Mouse (Mus musculus) midbrain, postnatal 0 days (tissue): ENCODE data around the gene Tecpr1. TPM values are rescaled to one million over a fixed set of nuclear protein-coding genes. Genes with fewer than 3 reads are reported as not detected.

Source experiments
- ATAC-seq: fragments of 200-750 bp; cut with Nextera tagmentation; 2 replicates; pipeline ENCODE4 v1.8.0; 2017; ENCODE audit warnings: moderate number of reproducible peaks, mild to moderate bottlenecking, moderate TSS enrichment, moderate library complexity; ENCODE audit not compliant: low FRiP score
- DNase-seq: peaks from one replicate; pipeline ENCODE4 v3.0.0-alpha.2; 2015; ENCODE audit warnings: low spot score
- H3K27ac ChIP-seq: fragments of 300-500 bp; sonication (generic); 2 replicates; pipeline ENCODE4 v1.5.1; 2014; ENCODE audit warnings: low read depth, mild to moderate bottlenecking, low read length, mixed read lengths
- H3K27me3 ChIP-seq: fragments of 300-500 bp; sonication (generic); 2 replicates; pipeline ENCODE4 v1.6.1; 2014; ENCODE audit warnings: low read length, control low read depth, mixed read lengths; ENCODE audit not compliant: insufficient read depth
- H3K36me3 ChIP-seq: fragments of 300-500 bp; sonication (generic); 2 replicates; pipeline ENCODE4 v1.6.1; 2014; ENCODE audit warnings: low read length, control low read depth, mixed read lengths; ENCODE audit not compliant: insufficient read depth
- H3K4me1 ChIP-seq: fragments of 300-500 bp; sonication (generic); 2 replicates; pipeline ENCODE4 v1.6.1; 2014; ENCODE audit warnings: mild to moderate bottlenecking, control low read depth, antibody characterized with exemption, low read length, mixed read lengths; ENCODE audit not compliant: insufficient read depth
- H3K4me2 ChIP-seq: fragments of 300-500 bp; sonication (generic); 2 replicates; pipeline ENCODE4 v1.6.1; 2014; ENCODE audit warnings: low read depth, mild to moderate bottlenecking, low read length, mixed read lengths; ENCODE audit not compliant: poor library complexity, severe bottlenecking
- H3K4me3 ChIP-seq: fragments of 300-500 bp; sonication (generic); 2 replicates; pipeline ENCODE4 v1.5.1; 2014; ENCODE audit warnings: low read depth, mild to moderate bottlenecking, low read length, moderate library complexity
- H3K9ac ChIP-seq: fragments of 300-500 bp; sonication (generic); replicated peaks from 2 replicates; pipeline ENCODE4 v1.6.1; 2014; ENCODE audit warnings: mild to moderate bottlenecking, low read length, moderate library complexity, mixed read lengths; ENCODE audit not compliant: poor library complexity, severe bottlenecking
- H3K9me3 ChIP-seq: fragments of 300-500 bp; sonication (generic); 2 replicates; pipeline ENCODE4 v1.6.1; 2016; ENCODE audit warnings: low read length, control low read depth
- CTCF ChIP-seq: IDR thresholded peaks from 2 replicates; pipeline ENCODE4 v1.5.1; 2016; ENCODE audit warnings: antibody characterized with exemption, mild to moderate bottlenecking
- WGBS: fragments of 180-500 bp; shearing (Covaris S2); extraction: QIAGEN DNeasy Blood & Tissue Kit; methylation state at CpG from one replicate; pipeline ENCODE4 v1.1.7; 2014; 5-methylcytosine and 5-hydroxymethylcytosine counted together
- polyA plus RNA-seq: library from polyadenylated mRNA; unstranded; fragments of >200 nt; fragmentation: Nextera tagmentation; extraction: Ambion mirVana; gene quantifications from 2 replicates; pipeline ENCODE4 v1.2.1, GENCODE M21; 2015
- total RNA-seq: library from RNA; depleted of rRNA; stranded (reverse); fragments of >200 nt; gene quantifications from 2 replicates; pipeline ENCODE4 v1.2.3, GENCODE M21; 2014; rRNA removed

The Tecpr1 gene
- total RNA-seq: 65.4 and 68.4 TPM in 2 replicates
- polyA plus RNA-seq: 36.0 and 37.3 TPM in 2 replicates

- Histone ChIP-seq H3K4me1 (peaks cover 10% of the 10 kb centered on the region; the same call in 1 of the 2 replicates), H3K36me3 (no peaks in the 10 kb centered on the region), H3K4me2 (peak within 1 kb of the TSS; percentile 93), H3K27me3 (no peaks in the 10 kb centered on the region), H3K4me3 (peak within 1 kb of the TSS; percentile 76), H3K9me3 (no peaks in the 10 kb centered on the region), H3K27ac (peak within 1 kb of the TSS; percentile 76), H3K9ac (peak within 1 kb of the TSS; percentile 81)
- under 1% methylated on average over 37 of the region's 37 CpGs for WGBS
- peak; percentile 94 for ATAC-seq
- DNase-seq: peak; percentile 96
- peak; percentile 32 for TF ChIP-seq CTCF
Measured at GRCm38 (mm10) chr5:144223503-144223862, at the start of gene Tecpr1. TSS of gene Tecpr1 (minus strand) at chr5:144223615.

- Histone ChIP-seq H3K9me3 (no peaks in the 10 kb centered on the region), H3K4me1 (no peaks in the 10 kb centered on the region), H3K9ac (no peak overlapping the region), H3K36me3 (no peaks in the 10 kb centered on the region), H3K4me2 (no peak overlapping the region), H3K27ac (no peak overlapping the region), H3K4me3 (no peak overlapping the region), H3K27me3 (no peaks in the 10 kb centered on the region)
- no peak for TF ChIP-seq CTCF
- WGBS: 80% methylated on average over 5 of the region's 5 CpGs
- DNase-seq: no peak
- no peak for ATAC-seq
Measured at GRCm38 (mm10) chr5:144271772-144272171, 48.4 kb upstream of the Tecpr1 start.

GRCm38 (mm10) chr5:144271118-144271517 is 47.7 kb upstream of the Tecpr1 start:
- 81% methylated on average over 3 of the region's 3 CpGs for WGBS
- Histone ChIP-seq H3K36me3 (peaks cover 6% of the 10 kb centered on the region; the same call in 1 of the 2 replicates), H3K4me1 (no peaks in the 10 kb centered on the region), H3K4me2 (no peak overlapping the region), H3K4me3 (no peak overlapping the region), H3K9me3 (no peaks in the 10 kb centered on the region), H3K27ac (no peak overlapping the region), H3K9ac (no peak overlapping the region), H3K27me3 (no peaks in the 10 kb centered on the region)
- ATAC-seq: no peak
- DNase-seq: no peak
- TF ChIP-seq CTCF: no peak

GRCm38 (mm10) chr5:144270420-144270819 is 47.0 kb upstream of the Tecpr1 start:
- 93% methylated on average over 8 of the region's 8 CpGs for WGBS
- DNase-seq: no peak
- no peak overlapping the region for H3K27ac ChIP-seq
- no peak overlapping the region for H3K9ac ChIP-seq
- no peaks in the 10 kb centered on the region for H3K9me3 ChIP-seq
- no peak overlapping the region for H3K4me2 ChIP-seq
- no peak for TF ChIP-seq CTCF
- peaks cover 8% of the 10 kb centered on the region; the same call in 1 of the 2 replicates for H3K36me3 ChIP-seq
- no peak overlapping the region for H3K4me3 ChIP-seq
- no peaks in the 10 kb centered on the region for H3K4me1 ChIP-seq
- no peaks in the 10 kb centered on the region for H3K27me3 ChIP-seq
- no peak for ATAC-seq

- WGBS: 89% methylated on average over 7 of the region's 7 CpGs
- Histone ChIP-seq H3K4me3 (no peak overlapping the region), H3K9me3 (no peaks in the 10 kb centered on the region), H3K27me3 (no peaks in the 10 kb centered on the region), H3K36me3 (peaks cover 8% of the 10 kb centered on the region; the same call in 1 of the 2 replicates), H3K4me1 (no peaks in the 10 kb centered on the region), H3K27ac (no peak overlapping the region), H3K4me2 (no peak overlapping the region), H3K9ac (no peak overlapping the region)
- no peak for TF ChIP-seq CTCF
- DNase-seq: no peak
- no peak for ATAC-seq
Measured at GRCm38 (mm10) chr5:144269926-144270325, 46.5 kb upstream of the Tecpr1 start.

- Histone ChIP-seq H3K36me3 (peaks cover 18% of the 10 kb centered on the region; the same call in 1 of the 2 replicates), H3K9ac (no peak overlapping the region), H3K4me3 (no peak overlapping the region), H3K4me1 (no peaks in the 10 kb centered on the region), H3K4me2 (no peak overlapping the region), H3K9me3 (no peaks in the 10 kb centered on the region), H3K27ac (no peak overlapping the region), H3K27me3 (no peaks in the 10 kb centered on the region)
- WGBS: 75% methylated on average over 8 of the region's 8 CpGs
- no peak for ATAC-seq
- DNase-seq: peak; percentile 52
- TF ChIP-seq CTCF: no peak
Measured at GRCm38 (mm10) chr5:144267535-144268241, 44.3 kb upstream of the Tecpr1 start.
